Mouse (Mus musculus) cortical plate, adult 2 months (tissue): ENCODE measurements around the gene Clpx.

Experiments
- CTCF ChIP-seq: fragments of 200-500 bp; IDR thresholded peaks from 2 replicates; pipeline ENCODE4 v1.5.1; 2011; ENCODE audit warnings: mild to moderate bottlenecking, control low read depth, low read length; ENCODE audit not compliant: insufficient read depth; ENCODE audit errors: extremely low read depth
- POLR2A ChIP-seq: fragments of 200-500 bp; IDR thresholded peaks from 2 replicates; pipeline ENCODE4 v1.6.1; 2011; ENCODE audit warnings: mild to moderate bottlenecking, low read length, control low read depth; ENCODE audit not compliant: insufficient read depth; ENCODE audit errors: extremely low read depth

- TF ChIP-seq CTCF (no peak), POLR2A (no peak)
Observed at GRCm38 (mm10) chr9:65262641-65263120, 31.4 kb upstream of the Clpx start.
